Mouse (Mus musculus): Measurements from ENCODE around the gene Cluh. TPM values are rescaled to one million over a fixed set of nuclear protein-coding genes. Genes with fewer than 3 reads are reported as not detected.
A peak's percentile ranks its signal among the peaks of the same experiment; 100 is the strongest.

The Cluh gene
- polyA plus RNA-seq, 1 experiment from 2014 or later: 44.6 TPM

DNA sequence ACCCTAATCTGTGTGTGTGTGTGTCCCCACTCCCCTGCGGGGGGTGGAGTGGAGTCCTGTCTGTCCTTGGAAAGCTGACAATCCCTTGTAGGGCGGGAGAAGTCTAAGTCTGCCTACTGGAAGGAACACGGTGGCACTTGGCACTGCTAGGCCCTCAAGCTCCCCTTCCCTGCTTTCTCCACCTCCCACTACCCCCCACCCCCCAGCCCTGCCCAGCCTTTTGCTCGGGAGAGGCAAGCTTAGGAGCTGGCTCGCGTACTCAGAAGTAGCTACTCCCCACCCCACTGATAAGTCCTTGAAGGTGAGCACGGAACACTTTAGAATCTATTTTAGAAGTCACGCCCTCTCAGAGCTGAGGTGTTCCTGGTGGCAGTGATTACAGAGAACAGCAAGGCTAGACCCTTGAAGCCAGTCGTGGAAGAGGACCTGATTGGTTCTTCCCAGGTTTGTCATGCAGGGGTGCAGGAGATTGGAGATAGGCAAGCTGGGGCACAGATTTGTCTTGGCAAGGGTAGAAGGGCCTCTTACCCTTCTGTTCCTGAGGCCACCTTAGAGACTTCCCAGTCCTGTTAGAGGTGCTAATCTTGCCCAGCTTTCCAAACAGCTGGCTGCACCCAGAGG is 10.4 kb upstream of the Cluh start:
- Histone ChIP-seq H3K4me3 (ENCODE audit: low read length) (peak overlapping the region; percentile 85), H3K36me3 (ENCODE audit: insufficient read depth, low read length) (no peaks in the 10 kb centered on the region), H3K9ac (replicated peaks; ENCODE audit: low read length) (peak overlapping the region; percentile 82), H3K4me2 (replicated peaks; ENCODE audit: low read depth, low read length) (peak overlapping the region; percentile 80), H3K27ac (ENCODE audit: low read length) (peak overlapping the region; percentile 90), H3K4me1 (ENCODE audit: insufficient read depth, low read length) (peaks cover 21% of the 10 kb centered on the region), H3K27me3 (ENCODE audit: insufficient read depth, low read length) (no peaks in the 10 kb centered on the region), H3K9me3 (ENCODE audit: low read length) (no peaks in the 10 kb centered on the region)
- 11% methylated on average over 9 of the region's 9 CpGs for WGBS
- no peak; the same call in 1 of the 2 replicates for ATAC-seq (ENCODE audit: low FRiP score, low TSS enrichment)

DNA sequence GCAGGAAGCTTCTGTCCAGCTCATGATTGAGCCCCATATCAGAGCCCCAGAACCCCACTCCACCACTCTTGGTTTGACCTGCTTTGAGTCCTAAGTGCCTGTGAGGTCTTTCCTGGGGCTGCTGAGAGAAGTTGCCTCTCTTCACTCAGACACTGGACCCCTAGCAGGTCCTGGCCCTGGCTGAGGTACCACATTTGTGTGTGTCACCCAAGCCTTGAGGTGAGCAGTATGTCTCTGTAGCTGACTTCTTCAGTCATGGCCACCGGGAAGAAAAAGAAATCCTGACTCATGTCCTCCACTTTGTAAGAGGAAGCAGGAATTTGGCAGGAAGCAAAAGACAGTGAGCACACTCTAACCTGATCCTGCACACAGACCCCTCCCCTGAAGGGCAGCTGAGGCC is 9.7 kb upstream of the Cluh start:
- no peak overlapping the region for H3K27ac ChIP-seq (ENCODE audit: low read length)
- no peak overlapping the region for H3K4me2 ChIP-seq (replicated peaks; ENCODE audit: low read depth, low read length)

DNA sequence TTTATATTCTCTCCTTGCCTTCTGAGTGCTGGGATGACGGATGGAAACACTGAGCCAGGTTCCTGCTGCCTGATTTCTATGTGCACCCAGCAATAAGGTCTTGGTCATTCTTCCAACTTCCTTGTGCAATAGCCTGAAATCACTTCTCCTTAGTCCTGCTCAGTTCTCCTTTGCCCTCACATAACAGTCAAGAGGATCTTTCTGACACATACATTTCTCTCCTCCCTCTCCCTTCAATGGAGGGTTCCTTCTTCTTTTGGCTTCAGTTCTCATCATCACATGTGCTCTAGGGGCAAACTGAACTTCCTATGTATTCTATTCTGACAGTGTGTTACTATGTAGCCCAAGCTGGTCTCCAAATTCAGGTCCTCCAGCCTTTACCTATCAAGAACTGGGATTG is 1.3 kb upstream of the Cluh start:
- H3K4me2 ChIP-seq (replicated peaks; ENCODE audit: low read depth, low read length): no peak overlapping the region
- H3K27ac ChIP-seq (ENCODE audit: low read length): no peak overlapping the region
- ATAC-seq (ENCODE audit: low FRiP score, low TSS enrichment): no peak
- WGBS: 96% methylated on average over 1 of the region's 1 CpGs
- peaks cover 29% of the 10 kb centered on the region for H3K4me1 ChIP-seq (ENCODE audit: insufficient read depth, low read length)
- H3K36me3 ChIP-seq (ENCODE audit: insufficient read depth, low read length): no peaks in the 10 kb centered on the region
- no peaks in the 10 kb centered on the region for H3K9me3 ChIP-seq (ENCODE audit: low read length)
- no peak overlapping the region for H3K4me3 ChIP-seq (ENCODE audit: low read length)
- H3K27me3 ChIP-seq (ENCODE audit: insufficient read depth, low read length): no peaks in the 10 kb centered on the region
- no peak overlapping the region for H3K9ac ChIP-seq (replicated peaks; ENCODE audit: low read length)

More for the DNA sequence above, 9.7 kb upstream of the Cluh start:
- 57% methylated on average over 1 of the region's 1 CpGs for WGBS
- Histone ChIP-seq H3K9ac (replicated peaks; ENCODE audit: low read length) (no peak overlapping the region), H3K36me3 (ENCODE audit: insufficient read depth, low read length) (no peaks in the 10 kb centered on the region), H3K9me3 (ENCODE audit: low read length) (no peaks in the 10 kb centered on the region), H3K4me3 (ENCODE audit: low read length) (no peak overlapping the region), H3K27me3 (ENCODE audit: insufficient read depth, low read length) (no peaks in the 10 kb centered on the region), H3K4me1 (ENCODE audit: insufficient read depth, low read length) (peaks cover 21% of the 10 kb centered on the region)
- ATAC-seq (ENCODE audit: low FRiP score, low TSS enrichment): no peak

DNA sequence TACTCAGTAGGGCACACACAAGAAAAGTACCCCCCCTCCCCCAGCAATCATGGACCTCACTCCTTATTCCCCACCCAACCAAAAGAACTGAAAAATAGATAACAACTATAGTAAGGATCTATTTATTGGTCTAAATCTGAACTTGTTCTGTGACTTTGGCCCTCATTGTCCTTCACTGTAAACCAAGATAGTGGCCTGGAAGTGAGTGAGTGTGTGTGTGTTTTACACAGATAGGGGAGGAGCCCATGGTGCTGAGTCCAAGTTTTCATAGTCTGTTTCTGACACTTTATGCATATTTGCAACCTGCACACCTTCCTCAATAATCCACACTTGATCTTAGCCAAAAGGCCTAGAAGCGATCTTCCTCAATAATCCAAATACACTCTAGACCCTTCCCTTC is 619 bp upstream of the Cluh start:
- Histone ChIP-seq H3K9ac (replicated peaks; ENCODE audit: low read length) (peak overlapping the region; percentile 88), H3K36me3 (ENCODE audit: insufficient read depth, low read length) (no peaks in the 10 kb centered on the region), H3K4me3 (ENCODE audit: low read length) (peak overlapping the region; percentile 98), H3K9me3 (ENCODE audit: low read length) (no peaks in the 10 kb centered on the region), H3K27ac (ENCODE audit: low read length) (peak overlapping the region; percentile 89; the same call in 1 of the 2 replicates), H3K4me2 (replicated peaks; ENCODE audit: low read depth, low read length) (peak overlapping the region; percentile 88), H3K27me3 (ENCODE audit: insufficient read depth, low read length) (no peaks in the 10 kb centered on the region), H3K4me1 (ENCODE audit: insufficient read depth, low read length) (peaks cover 36% of the 10 kb centered on the region)
- WGBS: 7% methylated on average over 1 of the region's 1 CpGs
- ATAC-seq (ENCODE audit: low FRiP score, low TSS enrichment): peak; percentile 17

DNA sequence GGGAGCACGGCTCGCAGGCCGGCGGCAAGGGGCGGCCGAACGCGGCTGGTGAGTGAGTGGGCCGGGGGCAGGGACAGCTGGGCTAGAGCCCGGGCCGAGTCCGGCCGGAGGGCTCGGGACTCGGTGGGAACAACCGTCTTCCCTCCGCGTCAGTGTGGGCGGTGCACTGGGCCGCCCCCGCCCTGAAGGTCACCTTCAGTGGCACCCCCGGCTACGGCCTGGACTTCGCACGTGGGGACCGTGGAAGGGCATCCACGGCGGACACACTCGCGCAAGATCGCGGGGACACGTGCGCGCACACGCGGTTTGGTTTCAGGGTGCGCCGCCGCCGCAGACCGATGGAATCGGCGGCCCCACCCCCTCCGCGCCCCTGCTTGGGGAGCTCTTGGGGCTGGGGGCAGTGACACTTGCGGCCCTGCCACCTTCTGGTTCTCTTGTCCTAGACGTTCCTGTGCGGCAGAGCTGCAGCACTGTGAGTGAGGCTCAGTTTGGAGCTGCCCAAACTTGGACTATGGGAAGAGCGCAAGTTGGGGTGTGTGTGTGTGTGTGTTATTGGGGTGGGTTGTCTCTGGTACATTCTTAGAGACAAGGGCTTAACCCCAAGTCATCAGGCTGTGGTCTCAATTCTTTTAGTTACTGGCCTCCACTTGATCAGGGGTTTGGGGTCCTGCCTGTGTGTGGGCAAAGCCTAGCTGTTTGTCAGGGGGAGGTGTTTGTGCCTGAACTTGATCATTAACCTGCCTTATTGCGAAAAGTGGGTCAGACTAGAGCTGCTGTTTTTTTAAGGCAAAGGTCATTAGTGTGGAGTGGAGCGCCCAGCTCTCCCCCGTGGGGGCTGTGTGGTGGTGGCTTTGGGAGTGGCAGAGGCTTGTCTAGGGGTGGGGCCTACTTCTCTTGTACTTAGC is 604 bp downstream of the Cluh start:
- peak; percentile 64 for ATAC-seq (ENCODE audit: low FRiP score, low TSS enrichment)

DNA sequence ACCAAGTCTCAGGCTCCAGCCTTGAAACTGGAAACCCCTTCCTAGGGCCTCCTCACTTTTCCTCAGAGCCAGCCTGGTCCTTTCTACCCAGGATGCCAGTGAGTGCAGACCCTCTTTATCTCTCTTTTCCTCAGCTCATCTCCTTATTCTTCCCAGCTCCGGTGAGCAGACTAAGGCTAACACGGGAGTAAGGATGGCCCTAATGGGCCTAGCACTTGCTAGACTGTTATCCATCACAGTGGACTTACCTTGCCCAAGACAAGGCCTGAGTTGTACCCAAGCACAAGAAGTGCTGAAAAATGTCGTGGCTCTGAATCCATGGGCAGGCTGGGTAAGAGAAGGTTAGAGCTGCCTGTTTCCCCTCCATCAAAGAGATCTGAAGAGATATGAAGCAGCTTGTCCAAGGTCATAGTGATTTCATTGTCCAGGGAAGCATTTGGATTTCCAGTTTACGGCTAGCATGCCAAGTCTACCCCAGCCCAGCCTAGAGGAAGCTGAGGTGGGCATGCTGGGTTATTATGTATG is 1.3 kb downstream of the Cluh start:
- no peak for ATAC-seq (ENCODE audit: low FRiP score, low TSS enrichment)

More for the DNA sequence above, 604 bp downstream of the Cluh start:
- H3K27ac ChIP-seq (ENCODE audit: low read length): peak overlapping the region; percentile 89
- under 1% methylated on average over 53 of the region's 53 CpGs for WGBS
- H3K4me1 ChIP-seq (ENCODE audit: insufficient read depth, low read length): peaks cover 36% of the 10 kb centered on the region
- no peaks in the 10 kb centered on the region for H3K27me3 ChIP-seq (ENCODE audit: insufficient read depth, low read length)
- H3K9ac ChIP-seq (replicated peaks; ENCODE audit: low read length): peak overlapping the region; percentile 88
- peak overlapping the region; percentile 88 for H3K4me2 ChIP-seq (replicated peaks; ENCODE audit: low read depth, low read length)
- peak overlapping the region; percentile 98 for H3K4me3 ChIP-seq (ENCODE audit: low read length)
- H3K36me3 ChIP-seq (ENCODE audit: insufficient read depth, low read length): no peaks in the 10 kb centered on the region
- no peaks in the 10 kb centered on the region for H3K9me3 ChIP-seq (ENCODE audit: low read length)

DNA sequence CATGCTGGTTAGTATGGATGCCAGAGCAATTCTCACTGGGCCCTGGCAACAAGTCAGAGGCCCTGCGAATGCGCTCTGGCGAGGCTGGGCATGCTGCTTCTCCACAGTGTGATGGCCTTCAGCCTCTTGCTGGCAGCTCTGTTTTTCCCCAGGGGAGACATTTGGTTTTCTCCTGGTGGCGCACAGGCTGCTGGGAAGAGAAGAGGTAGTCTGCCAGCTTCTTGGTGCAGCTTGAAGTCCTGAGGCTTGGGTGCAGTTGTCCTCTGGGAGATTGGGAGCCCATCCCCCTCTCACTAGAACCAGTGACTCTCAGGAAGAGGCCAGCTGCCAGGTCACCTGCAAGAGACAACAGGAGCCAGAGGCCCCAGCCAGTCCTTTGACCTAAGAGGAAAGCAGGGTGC is 3.5 kb downstream of the Cluh start:
- Histone ChIP-seq H3K9me3 (ENCODE audit: low read length) (peaks cover 3% of the 10 kb centered on the region), H3K27me3 (ENCODE audit: insufficient read depth, low read length) (no peaks in the 10 kb centered on the region), H3K36me3 (ENCODE audit: insufficient read depth, low read length) (peaks cover 14% of the 10 kb centered on the region), H3K4me2 (replicated peaks; ENCODE audit: low read depth, low read length) (peak overlapping the region; percentile 0; the same call in 1 of the 2 replicates), H3K27ac (ENCODE audit: low read length) (no peak overlapping the region), H3K4me1 (ENCODE audit: insufficient read depth, low read length) (peaks cover 36% of the 10 kb centered on the region), H3K9ac (replicated peaks; ENCODE audit: low read length) (0 out of 2 replicates have a peak overlapping the region, but pooled peaks have one; percentile 17), H3K4me3 (ENCODE audit: low read length) (no peak overlapping the region)
- no peak for ATAC-seq (ENCODE audit: low FRiP score, low TSS enrichment)
- 86% methylated on average over 4 of the region's 4 CpGs for WGBS

More for the DNA sequence above, 1.3 kb downstream of the Cluh start:
- Histone ChIP-seq H3K27ac (ENCODE audit: low read length) (peak overlapping the region; percentile 89), H3K4me1 (ENCODE audit: insufficient read depth, low read length) (peaks cover 36% of the 10 kb centered on the region), H3K27me3 (ENCODE audit: insufficient read depth, low read length) (no peaks in the 10 kb centered on the region), H3K4me2 (replicated peaks; ENCODE audit: low read depth, low read length) (peak overlapping the region; percentile 88), H3K36me3 (ENCODE audit: insufficient read depth, low read length) (no peaks in the 10 kb centered on the region), H3K9me3 (ENCODE audit: low read length) (no peaks in the 10 kb centered on the region), H3K4me3 (ENCODE audit: low read length) (peak overlapping the region; percentile 98), H3K9ac (replicated peaks; ENCODE audit: low read length) (peak overlapping the region; percentile 88)
- 46% methylated on average over 4 of the region's 4 CpGs for WGBS

DNA sequence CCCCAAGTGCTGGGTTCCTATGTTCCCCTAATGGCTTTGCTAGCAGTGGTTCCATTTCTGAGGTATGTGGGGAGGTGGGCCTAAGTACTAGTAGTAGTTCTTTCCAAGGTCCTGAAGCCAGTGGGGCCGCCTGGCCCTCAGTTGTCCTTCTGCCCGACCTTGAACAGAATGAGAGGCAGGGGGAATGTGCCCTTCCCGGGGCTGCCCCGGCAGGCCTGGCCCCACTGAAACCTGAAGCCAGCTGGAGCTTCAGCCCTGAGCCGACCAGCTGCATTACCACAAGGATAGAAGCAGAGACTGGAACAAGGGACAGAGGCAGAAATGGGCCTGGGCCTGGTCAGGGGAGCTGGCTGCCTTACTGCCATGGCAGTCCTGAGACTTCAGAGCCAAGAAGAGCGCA is 4.1 kb downstream of the Cluh start:
- WGBS: 27% methylated on average over 6 of the region's 6 CpGs
- H3K4me2 ChIP-seq (replicated peaks; ENCODE audit: low read depth, low read length): peak overlapping the region; percentile 0; the same call in 1 of the 2 replicates
- H3K27ac ChIP-seq (ENCODE audit: low read length): peak overlapping the region; percentile 36; the same call in 1 of the 2 replicates

DNA sequence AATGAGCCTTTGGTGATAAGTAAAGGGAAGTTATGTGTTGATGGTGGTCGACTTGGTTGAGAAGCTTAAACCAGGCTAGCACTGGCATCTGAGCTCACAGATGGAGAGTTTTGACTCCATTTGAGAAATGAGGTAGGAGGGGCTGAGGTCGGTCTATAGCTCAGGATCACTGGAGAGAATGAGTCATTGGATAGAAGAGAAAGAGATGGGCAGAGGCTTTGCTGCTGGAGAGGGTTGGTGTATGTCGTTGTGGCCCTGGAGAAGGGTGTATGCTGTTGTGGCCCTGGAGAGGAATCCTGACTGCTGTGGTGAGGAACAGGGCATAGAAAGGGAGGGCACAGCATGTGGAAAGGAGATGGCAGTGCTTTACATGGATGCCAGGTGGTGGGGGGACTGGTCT is 6.6 kb downstream of the Cluh start:
- Histone ChIP-seq H3K4me1 (ENCODE audit: insufficient read depth, low read length) (peaks cover 27% of the 10 kb centered on the region), H3K4me3 (ENCODE audit: low read length) (no peak overlapping the region), H3K9ac (replicated peaks; ENCODE audit: low read length) (no peak overlapping the region), H3K4me2 (replicated peaks; ENCODE audit: low read depth, low read length) (no peak overlapping the region), H3K9me3 (ENCODE audit: low read length) (peaks cover 9% of the 10 kb centered on the region), H3K36me3 (ENCODE audit: insufficient read depth, low read length) (peaks cover 45% of the 10 kb centered on the region), H3K27ac (ENCODE audit: low read length) (no peak overlapping the region), H3K27me3 (ENCODE audit: insufficient read depth, low read length) (no peaks in the 10 kb centered on the region)
- WGBS: 88% methylated on average over 3 of the region's 3 CpGs
- no peak for ATAC-seq (ENCODE audit: low FRiP score, low TSS enrichment)

More for the DNA sequence above, 4.1 kb downstream of the Cluh start:
- no peaks in the 10 kb centered on the region for H3K27me3 ChIP-seq (ENCODE audit: insufficient read depth, low read length)
- no peak overlapping the region for H3K4me3 ChIP-seq (ENCODE audit: low read length)
- H3K9ac ChIP-seq (replicated peaks; ENCODE audit: low read length): peak overlapping the region; percentile 24; the same call in 1 of the 2 replicates
- H3K36me3 ChIP-seq (ENCODE audit: insufficient read depth, low read length): peaks cover 20% of the 10 kb centered on the region
- ATAC-seq (ENCODE audit: low FRiP score, low TSS enrichment): no peak
- H3K4me1 ChIP-seq (ENCODE audit: insufficient read depth, low read length): peaks cover 36% of the 10 kb centered on the region
- peaks cover 9% of the 10 kb centered on the region for H3K9me3 ChIP-seq (ENCODE audit: low read length)

Measured in kidney, embryonic 16.5 days (tissue).